Mouse (Mus musculus): ENCODE data around the gene Iffo2. TPM values are rescaled to one million over a fixed set of nuclear protein-coding genes. Genes with fewer than 3 reads are reported as not detected.

The Iffo2 gene
- total and polyA plus RNA-seq, 3 experiments = 0.38 to 3.0 (median 0.60) TPM

DNA sequence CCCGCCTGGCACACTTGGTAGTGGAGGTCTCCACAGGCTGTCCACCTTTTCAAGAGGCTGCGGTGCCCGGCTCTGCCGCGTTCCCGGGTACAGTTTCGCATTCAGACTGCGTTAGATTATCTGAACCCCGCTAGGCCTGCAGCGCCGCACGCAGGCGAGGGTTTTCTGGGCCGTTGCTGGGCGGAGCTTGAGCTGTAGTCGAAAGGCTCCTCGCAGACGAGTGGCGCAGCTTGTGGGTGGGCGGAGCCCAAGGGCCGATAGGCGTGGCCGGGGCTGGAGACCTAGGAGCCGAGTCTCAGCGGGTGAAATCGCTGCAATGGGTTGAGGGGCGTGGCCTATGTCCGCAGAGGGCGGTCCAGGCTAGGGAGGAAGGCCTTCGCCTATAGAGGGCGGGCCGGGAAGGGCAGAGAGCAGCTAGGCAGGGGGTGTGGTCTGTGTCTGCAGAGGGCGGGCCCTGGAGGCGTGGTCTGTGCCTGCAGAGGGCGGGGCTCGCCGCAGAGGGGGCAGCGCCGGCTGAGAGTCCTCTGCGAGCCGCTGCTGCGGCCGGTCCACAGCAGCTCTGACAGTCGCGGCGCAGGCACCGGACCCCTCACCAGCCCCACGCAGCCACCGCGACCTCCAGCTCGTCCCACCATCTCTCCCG lies 43.9 kb downstream of the Iffo2 start (continued):
- TF ChIP-seq RAD21 (IDR thresholded peaks at IDR 0.05; ENCODE audit: low read depth, low read length) (peak; percentile 31), POLR2A (IDR thresholded peaks at IDR 0.05; ENCODE audit: low read depth, low read length) (peak; percentile 53; the same call in 1 of the 2 replicates), CHD1 (IDR thresholded peaks at IDR 0.05; ENCODE audit: low read depth, low read length) (no peak), SIN3A (IDR thresholded peaks at IDR 0.05; ENCODE audit: low read length) (0 out of 2 replicates have a peak, but pooled peaks have one; percentile 31), CTCF (conservative IDR thresholded peaks at IDR 0.05 in 1 of 2, IDR thresholded peaks at IDR 0.05 in 1 of 2; ENCODE audit: low read depth in 2 of 2, low read length in 2 of 2) (peak in 1 of 2 experiments; percentile 55; a peak in 2 of 4 replicates), GABPA (IDR thresholded peaks at IDR 0.05; ENCODE audit: insufficient replicate concordance, low read depth, low read length) (no peak), MAFK (IDR thresholded peaks at IDR 0.05; ENCODE audit: insufficient replicate concordance, low read length) (no peak), E2F4 (IDR thresholded peaks at IDR 0.05; ENCODE audit: insufficient replicate concordance, low read depth, low read length) (no peak), MEF2A (IDR thresholded peaks at IDR 0.05; ENCODE audit: borderline replicate concordance, low read depth, low read length) (no peak), CHD2 (IDR thresholded peaks at IDR 0.05; ENCODE audit: low read length) (no peak), JUN (IDR thresholded peaks at IDR 0.05; ENCODE audit: insufficient read depth, low read depth, low read length) (no peak), IRF4 (IDR thresholded peaks at IDR 0.05; ENCODE audit: low read depth, low read length) (no peak), USF2 (conservative IDR thresholded peaks at IDR 0.05; ENCODE audit: low read depth, low read length) (no peak), USF1 (IDR thresholded peaks at IDR 0.05; ENCODE audit: low read depth, low read length) (no peak), MAX (IDR thresholded peaks at IDR 0.05; ENCODE audit: low read length) (0 out of 2 replicates have a peak, but pooled peaks have one; percentile 30), RCOR1 (conservative IDR thresholded peaks at IDR 0.05; ENCODE audit: low read depth, low read length) (no peak), ELF1 (IDR thresholded peaks at IDR 0.05; ENCODE audit: low read depth, low read length) (peak; percentile 69), MYC (IDR thresholded peaks at IDR 0.05; ENCODE audit: low read depth, low read length) (no peak), ZKSCAN1 (IDR thresholded peaks at IDR 0.05; ENCODE audit: borderline replicate concordance, low read depth, low read length) (no peak), ZC3H11A (IDR thresholded peaks at IDR 0.05; ENCODE audit: low read depth, low read length) (no peak)

DNA sequence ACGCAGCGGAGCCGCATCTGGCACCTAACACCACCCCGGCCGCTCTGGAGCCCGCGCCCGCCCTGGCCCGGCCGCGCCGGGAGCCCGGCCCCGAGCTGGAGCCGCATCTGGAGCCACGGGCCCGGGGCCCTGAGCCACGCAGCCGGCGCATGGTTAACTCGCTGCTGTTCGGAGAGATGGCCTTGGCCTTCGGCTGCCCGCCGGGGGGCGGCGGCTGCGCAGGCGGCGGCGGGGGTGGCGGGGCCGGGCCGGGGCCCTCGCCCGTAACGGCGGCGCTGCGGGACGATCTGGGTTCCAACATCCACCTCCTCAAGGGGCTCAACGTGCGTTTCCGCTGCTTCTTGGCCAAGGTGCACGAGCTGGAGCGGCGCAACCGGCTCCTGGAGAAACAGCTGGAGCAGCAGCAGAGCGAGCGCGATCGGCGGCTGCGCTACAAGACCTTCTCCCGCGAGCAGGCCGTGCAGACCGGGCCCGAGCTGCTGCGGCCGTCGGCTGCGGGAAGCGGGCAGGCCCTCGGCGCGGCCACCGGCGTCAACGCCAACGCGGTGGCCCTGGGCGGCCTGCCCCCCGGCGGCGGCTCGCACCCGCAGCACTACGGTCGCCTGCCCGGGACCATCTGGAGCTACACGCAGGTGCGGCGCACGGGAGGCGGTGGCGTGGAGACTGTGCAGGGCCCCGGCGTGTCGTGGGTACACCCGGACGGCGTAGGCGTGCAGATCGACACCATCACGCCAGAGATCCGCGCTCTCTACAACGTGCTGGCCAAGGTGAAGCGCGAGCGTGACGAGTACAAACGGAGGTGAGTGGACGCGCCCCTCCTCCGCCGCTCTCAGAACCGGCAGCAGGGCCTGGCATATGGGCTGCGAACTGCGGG lies 44.7 kb downstream of the Iffo2 start:
- H3K4me3 ChIP-seq (replicated peaks in 1 of 3; ENCODE audit: low read depth in 2 of 3, low read length in 2 of 3, poor library complexity in 1 of 3) = peak overlapping the region; percentile 47 to 61 (median 57)
- no peak for DNase-seq (ENCODE audit: extremely low read depth)
- H3K36me3 ChIP-seq (replicated peaks in 1 of 2; ENCODE audit: control insufficient read depth in 1 of 2, insufficient read depth in 1 of 2, low read length in 1 of 2) = no peaks in the 10 kb centered on the region
- TF ChIP-seq BHLHE40 (IDR thresholded peaks at IDR 0.05; ENCODE audit: low read depth, low read length) (peak; percentile 76), MXI1 (IDR thresholded peaks at IDR 0.05; ENCODE audit: low read depth, low read length) (peak; percentile 55; the same call in 1 of the 2 replicates), IRF4 (IDR thresholded peaks at IDR 0.05; ENCODE audit: low read depth, low read length) (no peak), ZKSCAN1 (IDR thresholded peaks at IDR 0.05; ENCODE audit: borderline replicate concordance, low read depth, low read length) (no peak), MYC (IDR thresholded peaks at IDR 0.05; ENCODE audit: low read depth, low read length) (no peak), UBTF (IDR thresholded peaks at IDR 0.05; ENCODE audit: low read depth, low read length) (0 out of 2 replicates have a peak, but pooled peaks have one; percentile 47)
- H3K4me2 ChIP-seq (ENCODE audit: insufficient read depth, low read depth, poor library complexity, severe bottlenecking) = peak overlapping the region; percentile 73
- peaks cover 10 to 37% of the 10 kb centered on the region in 2 experiments; a peak in 3 of 4 replicates for H3K4me1 ChIP-seq (ENCODE audit: control insufficient read depth in 1 of 2, insufficient read depth in 2 of 2)
- peaks cover 4% of the 10 kb centered on the region for H3K9me3 ChIP-seq (replicated peaks; ENCODE audit: low read length)
- dilution Hi-C loops (cut with MboI; ENCODE audit: extremely low pct_ligation_motif_present, extremely low pct_unique_long_range_greater_than_20kb, low sequenced_read_pairs) (no loop called here), in situ Hi-C loops (cut with MboI; ENCODE audit: low pct_ligation_motif_present, low pct_unique_long_range_greater_than_20kb, low sequenced_read_pairs) (loop anchor here (5.0 kb wide), 2 partner anchors 37 to 63 kb away; no protein-coding TSS in a partner anchor)
- peak overlapping the region; percentile 35; the same call in 1 of the 2 replicates for H3K9ac ChIP-seq (ENCODE audit: insufficient read depth, low read depth)
- H3K27ac ChIP-seq (ENCODE audit: insufficient read depth, low read depth) = no peak overlapping the region
- H3K27me3 ChIP-seq (replicated peaks) = peaks cover 93% of the 10 kb centered on the region
- H3K79me2 ChIP-seq (replicated peaks; ENCODE audit: control insufficient read depth, extremely low read depth, insufficient read depth, poor library complexity, severe bottlenecking) = no peaks in the 10 kb centered on the region
